Mouse (Mus musculus) myocyte (in vitro differentiated cells): ENCODE measurements around the gene Sh3bgr. TPM values are rescaled to one million over a fixed set of nuclear protein-coding genes. Genes with fewer than 3 reads are reported as not detected.

Source experiments
- H3K27me3 ChIP-seq: one replicate; pipeline ENCODE4 v1.6.1; 2011; ENCODE audit not compliant: control insufficient read depth, insufficient read depth, insufficient read length
- H3K36me3 ChIP-seq: one replicate; pipeline ENCODE4 v1.6.1; 2011; ENCODE audit not compliant: control insufficient read depth, insufficient read depth
- H3K4me2 ChIP-seq: one replicate; pipeline ENCODE4 v1.6.1; 2011; ENCODE audit warnings: low read depth, control low read depth
- H3K4me3 ChIP-seq: one replicate; pipeline ENCODE4 v1.5.1; 2011; ENCODE audit warnings: mild to moderate bottlenecking, control low read depth, moderate library complexity
- H3K79me2 ChIP-seq: one replicate; pipeline ENCODE4 v1.6.1; 2011; ENCODE audit not compliant: control insufficient read depth, insufficient read depth
- H3ac ChIP-seq: one replicate; pipeline ENCODE4 v1.6.1; 2011; ENCODE audit not compliant: control insufficient read depth, insufficient read length
- CEBPB ChIP-seq: IDR thresholded peaks from 2 replicates; pipeline ENCODE4 v1.6.1; 2011; ENCODE audit warnings: mild to moderate bottlenecking, moderate library complexity; ENCODE audit not compliant: poor library complexity, insufficient read depth, severe bottlenecking
- E2F4 ChIP-seq: IDR thresholded peaks from one replicate; pipeline ENCODE4 v1.6.1; 2011; ENCODE audit warnings: mild to moderate bottlenecking, control low read depth, moderate library complexity; ENCODE audit not compliant: insufficient read depth
- MAX ChIP-seq: IDR thresholded peaks from one replicate; pipeline ENCODE4 v1.6.1; 2011; ENCODE audit warnings: low read depth, mild to moderate bottlenecking, control low read depth
- MYOD1 ChIP-seq, 3 experiments: IDR thresholded peaks; one replicate each; pipeline ENCODE4 v1.6.1; 2011; ENCODE audit warnings: control low read depth in 2 of 3, low read depth in 2 of 3, mild to moderate bottlenecking in 2 of 3, moderate library complexity in 1 of 3; ENCODE audit not compliant: insufficient read length in 2 of 3, control insufficient read depth in 1 of 3
- MYOG ChIP-seq, 3 experiments: IDR thresholded peaks; one replicate each; pipeline ENCODE4 v1.6.1; 2011; ENCODE audit warnings: control low read depth in 2 of 3, low read depth in 2 of 3, mild to moderate bottlenecking in 2 of 3; ENCODE audit not compliant: insufficient read length in 2 of 3, control insufficient read depth in 1 of 3, insufficient read depth in 1 of 3
- POLR2A ChIP-seq: IDR thresholded peaks from one replicate; pipeline ENCODE4 v1.6.1; 2011; ENCODE audit warnings: low read depth, mild to moderate bottlenecking, control low read depth, moderate library complexity; ENCODE audit not compliant: insufficient read length
- POLR2AphosphoS2 ChIP-seq: IDR thresholded peaks from one replicate; pipeline ENCODE4 v1.6.1; 2011; ENCODE audit warnings: low read depth, control low read depth; ENCODE audit not compliant: insufficient read length
- REST ChIP-seq: IDR thresholded peaks from one replicate; pipeline ENCODE4 v1.6.1; 2011; ENCODE audit warnings: mild to moderate bottlenecking, control low read depth, moderate library complexity; ENCODE audit not compliant: insufficient read depth, insufficient read length
- SRF ChIP-seq: IDR thresholded peaks from one replicate; pipeline ENCODE4 v1.6.1; 2011; ENCODE audit warnings: low read depth; ENCODE audit not compliant: control insufficient read depth, insufficient read length
- TCF12 ChIP-seq: IDR thresholded peaks from one replicate; pipeline ENCODE4 v1.6.1; 2011; ENCODE audit warnings: mild to moderate bottlenecking, control low read depth; ENCODE audit not compliant: poor library complexity, insufficient read depth, severe bottlenecking
- TCF3 ChIP-seq: IDR thresholded peaks from one replicate; pipeline ENCODE4 v1.6.1; 2011; ENCODE audit warnings: low read depth, control low read depth; ENCODE audit not compliant: insufficient read length
- USF1 ChIP-seq: IDR thresholded peaks from one replicate; pipeline ENCODE4 v1.6.1; 2011; ENCODE audit warnings: low read depth, mild to moderate bottlenecking, control low read depth, moderate library complexity
- polyA plus RNA-seq: library from polyadenylated mRNA; unstranded; fragments of >200 nt; fragmentation: generic; extraction: Trizol; gene quantifications from one replicate; pipeline ENCODE4 v1.2.1, GENCODE M21; 2012; ENCODE audit warnings: missing spikeins

The Sh3bgr gene
- polyA plus RNA-seq, 1 experiment, result 32.7 TPM

DNA sequence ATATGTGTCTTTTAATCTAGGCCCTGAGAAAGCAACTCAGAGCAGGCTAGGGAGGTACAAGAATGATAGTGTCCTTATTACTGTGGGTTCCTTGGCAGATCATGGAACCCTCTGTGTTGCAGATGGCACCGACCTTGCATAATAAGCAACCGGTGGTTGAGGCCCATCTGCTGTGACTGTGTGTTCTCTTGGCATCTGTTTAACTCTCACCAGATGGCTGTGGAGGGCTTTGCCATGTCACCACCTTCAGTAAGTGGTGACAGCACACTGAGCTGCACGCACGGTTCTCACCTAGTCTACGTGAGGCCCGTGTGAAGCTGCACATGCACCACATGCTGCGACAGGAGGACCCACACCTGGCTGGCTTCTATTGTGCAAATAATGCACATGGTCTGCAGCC lies 49.4 kb downstream of the Sh3bgr start:
- no peak overlapping the region for H3K4me3 ChIP-seq
- H3ac ChIP-seq, result no peak overlapping the region
- TF ChIP-seq POLR2A (no peak), E2F4 (no peak), MYOG (IDR thresholded peaks at IDR 0.05; ENCODE audit: control insufficient read depth in 1 of 3, insufficient read depth in 1 of 3, insufficient read length in 2 of 3, low read depth in 2 of 3) (no peak), MAX (no peak), REST (no peak), USF1 (no peak), TCF3 (no peak), POLR2AphosphoS2 (no peak), CEBPB (no peak), SRF (no peak), TCF12 (no peak), MYOD1 (IDR thresholded peaks at IDR 0.05; ENCODE audit: control insufficient read depth in 1 of 3, insufficient read length in 2 of 3, low read depth in 2 of 3) (no peak)
- H3K27me3 ChIP-seq, result no peaks in the 10 kb centered on the region
- H3K79me2 ChIP-seq, result no peaks in the 10 kb centered on the region
- H3K4me2 ChIP-seq, result no peak overlapping the region
- no peaks in the 10 kb centered on the region for H3K36me3 ChIP-seq

DNA sequence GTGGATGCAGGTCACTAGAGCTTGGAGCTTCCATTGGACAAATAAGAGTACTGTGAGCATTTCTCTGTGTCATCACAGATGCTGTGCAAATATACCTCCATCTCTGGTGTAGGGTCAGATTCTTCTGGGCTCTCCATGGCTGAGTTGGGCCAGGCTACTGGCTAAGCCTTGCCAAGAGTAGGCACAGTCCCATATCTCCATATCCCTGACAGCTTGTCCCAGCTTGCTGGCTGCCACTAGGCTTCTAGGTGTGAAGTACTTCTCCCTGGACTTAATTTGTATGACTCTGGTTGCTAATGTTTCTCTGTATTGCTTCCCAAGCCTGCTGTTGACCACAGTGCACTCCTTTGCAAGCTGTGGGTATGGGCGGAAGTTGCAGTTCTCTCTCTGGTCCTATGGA lies 51.9 kb downstream of the Sh3bgr start:
- Histone ChIP-seq H3K27me3 (peaks cover 5% of the 10 kb centered on the region), H3K4me2 (no peak overlapping the region), H3K4me3 (no peak overlapping the region), H3K79me2 (no peaks in the 10 kb centered on the region), H3K36me3 (no peaks in the 10 kb centered on the region), H3ac (no peak overlapping the region)
- TF ChIP-seq POLR2A (no peak), MYOG (IDR thresholded peaks at IDR 0.05; ENCODE audit: control insufficient read depth in 1 of 3, insufficient read depth in 1 of 3, insufficient read length in 2 of 3, low read depth in 2 of 3) (no peak)

DNA sequence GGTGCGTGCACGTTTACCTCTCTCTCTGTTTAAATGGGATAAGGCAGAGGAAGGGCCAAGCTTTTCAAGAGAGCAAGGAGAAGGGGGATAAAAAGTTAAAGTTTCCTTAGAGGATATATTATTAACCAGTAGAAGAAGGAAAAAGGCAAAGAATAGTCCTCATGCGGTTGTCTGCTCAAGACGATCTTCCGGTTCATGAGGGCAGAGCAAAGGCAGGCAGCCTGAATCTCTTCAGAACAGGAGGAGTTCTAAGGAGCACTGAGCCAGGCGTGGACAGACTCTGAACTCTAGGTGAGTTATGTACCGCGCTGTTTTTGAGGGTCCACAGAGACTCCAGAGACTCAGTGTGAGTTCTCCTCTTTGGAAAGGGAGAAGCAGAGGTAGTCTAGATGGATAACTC lies 58.2 kb downstream of the Sh3bgr start:
- H3K36me3 ChIP-seq, result no peaks in the 10 kb centered on the region
- H3K27me3 ChIP-seq, result peaks cover 19% of the 10 kb centered on the region
- no peak overlapping the region for H3ac ChIP-seq
- H3K4me2 ChIP-seq, result no peak overlapping the region
- H3K79me2 ChIP-seq, result no peaks in the 10 kb centered on the region
- TF ChIP-seq MYOG (IDR thresholded peaks at IDR 0.05; ENCODE audit: control insufficient read depth in 1 of 3, insufficient read depth in 1 of 3, insufficient read length in 2 of 3, low read depth in 2 of 3), result no peak
- TF ChIP-seq TCF12, result no peak
- no peak for TF ChIP-seq CEBPB
- TF ChIP-seq POLR2A, result no peak
- TF ChIP-seq POLR2AphosphoS2, result no peak
- TF ChIP-seq USF1, result no peak
- TF ChIP-seq TCF3, result no peak
- TF ChIP-seq E2F4, result no peak
- H3K4me3 ChIP-seq, result no peak overlapping the region

DNA sequence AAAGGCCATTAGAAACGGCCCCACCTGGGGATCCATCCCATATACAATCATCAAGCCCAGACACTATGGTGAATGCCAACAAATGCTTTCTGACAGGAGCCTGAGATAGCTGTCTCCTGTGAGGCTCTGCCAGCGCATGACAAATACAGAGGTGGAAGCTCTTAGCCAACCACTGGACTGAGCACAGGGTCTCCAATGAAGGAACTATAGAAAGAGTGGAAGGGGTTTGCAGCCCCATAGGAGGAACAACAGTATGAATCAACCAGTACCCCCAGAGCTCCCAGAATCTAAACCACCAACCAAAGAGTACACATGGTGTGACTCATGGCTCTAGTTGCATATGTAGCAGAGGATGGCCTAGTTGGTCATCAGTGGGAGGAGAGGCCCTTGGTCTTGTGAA lies 71.5 kb downstream of the Sh3bgr start:
- H3K27me3 ChIP-seq, result peaks cover 19% of the 10 kb centered on the region
- no peak overlapping the region for H3ac ChIP-seq
- H3K36me3 ChIP-seq, result no peaks in the 10 kb centered on the region
- no peak overlapping the region for H3K4me2 ChIP-seq
- H3K4me3 ChIP-seq, result no peak overlapping the region
- H3K79me2 ChIP-seq, result no peaks in the 10 kb centered on the region
- TF ChIP-seq MYOD1 (IDR thresholded peaks at IDR 0.05; ENCODE audit: control insufficient read depth in 1 of 3, insufficient read length in 2 of 3, low read depth in 2 of 3) (no peak), POLR2AphosphoS2 (no peak), TCF3 (no peak), E2F4 (no peak), POLR2A (no peak), USF1 (no peak), REST (no peak), CEBPB (no peak), SRF (no peak), MAX (no peak), TCF12 (no peak), MYOG (IDR thresholded peaks at IDR 0.05; ENCODE audit: control insufficient read depth in 1 of 3, insufficient read depth in 1 of 3, insufficient read length in 2 of 3, low read depth in 2 of 3) (no peak)

DNA sequence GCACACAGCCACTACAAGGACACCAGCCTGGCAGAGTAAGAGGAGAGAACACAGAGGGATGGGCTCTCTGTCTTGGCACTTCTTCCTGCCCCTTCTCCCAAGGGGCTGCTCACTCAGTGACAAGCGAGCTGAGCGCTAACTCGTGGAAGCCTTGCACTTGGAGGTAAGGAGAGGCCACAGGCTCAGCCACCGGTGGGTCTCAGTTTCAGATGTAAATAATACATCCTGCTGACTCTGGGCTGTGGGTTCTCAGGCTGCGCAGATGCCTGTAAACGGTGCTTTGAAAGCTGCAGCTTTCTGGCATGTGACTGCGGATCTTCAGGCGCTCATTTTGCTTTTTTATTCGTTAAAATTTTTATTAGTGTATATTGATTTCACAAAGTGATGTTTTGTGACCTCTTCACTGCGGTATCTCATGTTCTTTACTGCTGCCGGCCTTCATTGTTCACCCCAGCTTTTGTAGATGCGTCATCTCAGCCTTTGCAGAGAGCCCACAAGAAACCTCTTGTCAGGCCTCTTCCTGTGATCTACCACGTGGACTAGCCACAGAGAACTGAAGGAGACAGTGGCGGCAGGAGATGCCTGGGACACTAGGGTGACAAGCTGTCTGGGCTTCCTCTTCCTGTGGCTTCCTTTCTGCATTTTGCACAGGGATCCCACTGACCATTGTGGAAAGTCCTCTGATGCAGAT lies 72.8 kb downstream of the Sh3bgr start:
- Histone ChIP-seq H3K4me3 (no peak overlapping the region), H3K79me2 (no peaks in the 10 kb centered on the region), H3K4me2 (no peak overlapping the region), H3K27me3 (peaks cover 19% of the 10 kb centered on the region), H3ac (no peak overlapping the region), H3K36me3 (no peaks in the 10 kb centered on the region)
- TF ChIP-seq MYOD1 (IDR thresholded peaks at IDR 0.05; ENCODE audit: control insufficient read depth in 1 of 3, insufficient read length in 2 of 3, low read depth in 2 of 3) (no peak), TCF12 (no peak), POLR2A (no peak), E2F4 (no peak), MYOG (IDR thresholded peaks at IDR 0.05; ENCODE audit: control insufficient read depth in 1 of 3, insufficient read depth in 1 of 3, insufficient read length in 2 of 3, low read depth in 2 of 3) (no peak), REST (no peak), TCF3 (no peak), SRF (no peak)
